Comparison of ENCODE assay signal across 7 mouse cellular contexts in the genomic region with DNA sequence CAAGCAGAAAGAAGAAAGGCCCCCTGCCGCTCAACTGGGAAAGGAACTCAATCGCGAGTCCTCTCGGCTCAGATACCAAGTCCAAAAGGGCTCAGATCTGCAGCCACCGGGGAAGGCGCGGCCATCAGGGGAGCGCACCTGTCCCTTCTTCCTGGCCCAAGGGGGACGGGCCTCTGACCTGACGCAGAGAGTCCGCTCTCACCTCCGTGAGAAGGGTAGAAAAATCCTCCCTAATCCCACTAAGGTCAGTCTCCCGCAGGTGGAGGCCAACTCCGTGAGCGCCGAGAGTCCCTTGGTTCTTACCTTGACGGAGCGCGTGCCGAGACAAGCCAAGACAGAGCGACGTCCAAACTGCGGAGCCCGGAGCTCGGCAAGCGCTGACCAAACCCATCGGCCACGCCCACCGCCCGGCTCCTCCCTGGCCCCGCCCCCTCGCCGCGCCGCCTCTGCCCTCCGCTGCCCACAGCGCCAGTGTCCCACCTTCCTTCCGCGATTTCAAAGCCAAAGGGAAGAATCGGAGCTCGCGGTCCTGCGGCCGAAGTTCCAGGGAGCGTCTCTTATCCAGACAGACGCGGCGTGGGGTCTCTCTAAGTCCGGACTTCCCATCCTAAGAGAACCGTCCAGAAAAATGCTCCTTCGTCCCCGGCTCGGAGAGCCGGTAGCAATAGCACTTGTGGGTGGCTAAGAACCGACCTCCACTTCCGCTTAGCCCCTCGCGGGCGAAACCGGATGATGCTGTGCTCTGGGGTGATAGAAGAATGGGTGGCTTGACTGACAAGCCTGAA. TPM values are rescaled to one million over a fixed set of nuclear protein-coding genes. Genes with fewer than 3 reads are reported as not detected.
DNase-seq lines count a peak whose midpoint lies in the region; ATAC-seq and TF ChIP-seq lines count a peak whose summit lies in the region.

Gene Tec, minus strand, starts transcription at position 393 of the 785 bp plus-strand sequence.

- peak within 1 kb of the TSS; percentile 62 for H3K9ac ChIP-seq in intestine, postnatal 0 days (ENCODE audit: low read depth, low read length)
- peak within 1 kb of the TSS; percentile 53 for H3K9ac ChIP-seq in limb, embryonic 11.5 days (ENCODE audit: low read length)
- H3K9ac ChIP-seq in midbrain, embryonic 13.5 days (replicated peaks) = peak within 1 kb of the TSS; percentile 61

- peak; percentile 42 for TF ChIP-seq CTCF in intestine, postnatal 0 days (IDR thresholded peaks at IDR 0.05; ENCODE audit: low read depth)
- peak; percentile 27; the same call in 1 of the 2 replicates for TF ChIP-seq CTCF in small intestine, adult 2 months (IDR thresholded peaks at IDR 0.05; ENCODE audit: extremely low read depth, insufficient read length, insufficient replicate concordance, low read depth, low read length)

- TF ChIP-seq POLR2A in small intestine, adult 2 months (IDR thresholded peaks at IDR 0.05; ENCODE audit: low read depth, low read length) = peak; percentile 94

- no peaks in the 10 kb centered on the region for H3K9me3 ChIP-seq in embryonic facial prominence, embryonic 10.5 days
- 0 out of 2 replicates have a peak, but pooled peaks cover 4% of the 10 kb centered on the region for H3K9me3 ChIP-seq in intestine, postnatal 0 days (ENCODE audit: control insufficient read depth)
- H3K9me3 ChIP-seq in limb, embryonic 11.5 days (ENCODE audit: control insufficient read depth, low read length) = no peaks in the 10 kb centered on the region
- H3K9me3 ChIP-seq in midbrain, embryonic 13.5 days = no peaks in the 10 kb centered on the region

- peaks cover 8% of the 10 kb centered on the region for H3K4me1 ChIP-seq in embryonic facial prominence, embryonic 10.5 days
- no peaks in the 10 kb centered on the region; the same call in 1 of the 2 replicates for H3K4me1 ChIP-seq in intestine, postnatal 0 days (replicated peaks; ENCODE audit: control insufficient read depth, insufficient read depth, low read length)
- H3K4me1 ChIP-seq in limb, embryonic 11.5 days (ENCODE audit: control insufficient read depth, insufficient read depth, low read length) = no peaks in the 10 kb centered on the region
- peaks cover 11% of the 10 kb centered on the region for H3K4me1 ChIP-seq in midbrain, embryonic 13.5 days (replicated peaks)
- H3K4me1 ChIP-seq in small intestine, adult 2 months (ENCODE audit: control insufficient read depth, insufficient read depth, insufficient read length, low read length) = peaks cover 14% of the 10 kb centered on the region; the same call in 1 of the 2 replicates

- WGBS in embryonic facial prominence, embryonic 10.5 days = under 1% methylated on average over 60 of the region's 60 CpGs
- WGBS in intestine, postnatal 0 days = under 1% methylated on average over 60 of the region's 60 CpGs
- WGBS in limb, embryonic 11.5 days = under 1% methylated on average over 59 of the region's 60 CpGs
- under 1% methylated on average over 60 of the region's 60 CpGs for WGBS in midbrain, embryonic 13.5 days
- under 1% methylated on average over 60 of the region's 60 CpGs for WGBS in small intestine, adult 2 months

- no peaks in the 10 kb centered on the region for H3K36me3 ChIP-seq in embryonic facial prominence, embryonic 10.5 days (replicated peaks)
- 0 out of 2 replicates have a peak, but pooled peaks cover 4% of the 10 kb centered on the region for H3K36me3 ChIP-seq in intestine, postnatal 0 days (ENCODE audit: control insufficient read depth, insufficient read depth)
- no peaks in the 10 kb centered on the region for H3K36me3 ChIP-seq in limb, embryonic 11.5 days (ENCODE audit: control insufficient read depth, insufficient read depth, low read length)
- no peaks in the 10 kb centered on the region for H3K36me3 ChIP-seq in midbrain, embryonic 13.5 days
- H3K36me3 ChIP-seq in small intestine, adult 2 months (ENCODE audit: control insufficient read depth, insufficient read depth, low read length) = no peaks in the 10 kb centered on the region

- DNase-seq in adrenal gland, postnatal 10 days = peak; percentile 98
- peak; percentile 94 for DNase-seq in embryonic facial prominence, embryonic 10.5 days (ENCODE audit: low spot score)
- peak; percentile 85 to 91 for DNase-seq in gastrocnemius, postnatal 4 days (ENCODE audit: low spot score in 2 of 2)
- DNase-seq in limb, embryonic 11.5 days (ENCODE audit: low spot score) = peak; percentile 93

- H3K4me3 ChIP-seq in embryonic facial prominence, embryonic 10.5 days = peak within 1 kb of the TSS; percentile 67
- H3K4me3 ChIP-seq in intestine, postnatal 0 days (ENCODE audit: low read depth, low read length) = peak within 1 kb of the TSS; percentile 56
- peak within 1 kb of the TSS; percentile 49 for H3K4me3 ChIP-seq in limb, embryonic 11.5 days (ENCODE audit: low read depth, low read length)
- peak within 1 kb of the TSS; percentile 53 for H3K4me3 ChIP-seq in midbrain, embryonic 13.5 days (replicated peaks)
- H3K4me3 ChIP-seq in small intestine, adult 2 months (ENCODE audit: low read depth, low read length) = peak within 1 kb of the TSS; percentile 95

- ATAC-seq in intestine, postnatal 0 days = peak; percentile 91
- peak; percentile 91 for ATAC-seq in limb, embryonic 11.5 days (ENCODE audit: insufficient number of reproducible peaks, low FRiP score, low TSS enrichment, low read depth)
- peak; percentile 91 for ATAC-seq in midbrain, embryonic 13.5 days

- H3K27ac ChIP-seq in embryonic facial prominence, embryonic 10.5 days (replicated peaks) = peak within 1 kb of the TSS; percentile 78
- H3K27ac ChIP-seq in intestine, postnatal 0 days (ENCODE audit: low read depth, low read length) = peak within 1 kb of the TSS; percentile 83
- no peak within 1 kb of the TSS for H3K27ac ChIP-seq in limb, embryonic 11.5 days (replicated peaks; ENCODE audit: low read depth, low read length)
- H3K27ac ChIP-seq in midbrain, embryonic 13.5 days = no peak within 1 kb of the TSS; the same call in 1 of the 2 replicates
- H3K27ac ChIP-seq in small intestine, adult 2 months (ENCODE audit: insufficient read depth, low read depth, low read length) = peak within 1 kb of the TSS; percentile 98

- peak within 1 kb of the TSS; percentile 84 for H3K4me2 ChIP-seq in intestine, postnatal 0 days (replicated peaks; ENCODE audit: low read depth)
- peak within 1 kb of the TSS; percentile 65 for H3K4me2 ChIP-seq in limb, embryonic 11.5 days (ENCODE audit: low read depth, severe bottlenecking)
- peak within 1 kb of the TSS; percentile 91 for H3K4me2 ChIP-seq in midbrain, embryonic 13.5 days (replicated peaks)

- peaks cover 53% of the 10 kb centered on the region for H3K27me3 ChIP-seq in embryonic facial prominence, embryonic 10.5 days (replicated peaks; ENCODE audit: low read depth, poor library complexity, severe bottlenecking)
- H3K27me3 ChIP-seq in intestine, postnatal 0 days (replicated peaks; ENCODE audit: control insufficient read depth, insufficient read depth, low read length) = no peaks in the 10 kb centered on the region
- peaks cover 10% of the 10 kb centered on the region for H3K27me3 ChIP-seq in limb, embryonic 11.5 days (ENCODE audit: control insufficient read depth, insufficient read depth, low read length)
- H3K27me3 ChIP-seq in midbrain, embryonic 13.5 days = peaks cover 29% of the 10 kb centered on the region
- H3K27me3 ChIP-seq in small intestine, adult 2 months (ENCODE audit: control insufficient read depth, insufficient read depth, low read length) = no peaks in the 10 kb centered on the region

RNA-seq across cellular contexts. Expression of gene Tec, which starts in this region (rescaled TPM):
- total RNA-seq in adrenal gland, postnatal 10 days (2021) = 1 to 10 TPM; 3.5 to 4.9 TPM
- 1.5 and 1.8 TPM in 2 replicates for polyA plus RNA-seq in embryonic facial prominence, embryonic 10.5 days (2016; fragmentation: Nextera tagmentation; extraction: Ambion mirVana)
- total RNA-seq in gastrocnemius, postnatal 4 days (2021) = 1 to 10 TPM; 4.0 to 5.4 TPM
- polyA plus RNA-seq in intestine, postnatal 0 days (2015; fragmentation: Nextera tagmentation; extraction: Ambion mirVana) = 12.4 and 14.7 TPM in 2 replicates
- 2.3 and 2.5 TPM in 2 replicates for polyA plus RNA-seq in limb, embryonic 11.5 days (2014; fragmentation: Nextera tagmentation; extraction: Ambion mirVana)
- polyA plus RNA-seq in midbrain, embryonic 13.5 days (2015; fragmentation: Nextera tagmentation; extraction: Ambion mirVana) = 4.0 and 5.1 TPM in 2 replicates
- polyA plus RNA-seq in small intestine, adult 2 months (2012; rRNA removed) = 0.85 and 7.1 TPM in 2 replicates

Comparison
In these comparisons a context has a peak if more than half of its experiments do, and no peak if none do; other contexts are left out.
1. H3K27ac ChIP-seq: peak in embryonic facial prominence, embryonic 10.5 days (single experiment), intestine, postnatal 0 days (single experiment) and small intestine, adult 2 months (single experiment); none in limb, embryonic 11.5 days (single experiment) and midbrain, embryonic 13.5 days (single experiment).
2. Peak in every context shown above with its lines, with median percentiles within 50 percentile points of each other: DNase-seq, H3K4me3 ChIP-seq, ATAC-seq, H3K4me2 ChIP-seq and H3K9ac ChIP-seq.